ENCODE assay signal across 12 mouse cellular contexts in genomic region chr4:107892663-107893062, GRCm38 (mm10). TPM values are rescaled to one million over a fixed set of nuclear protein-coding genes. Genes with fewer than 3 reads are reported as not detected.
DNase-seq lines count a peak whose midpoint lies in the region; TF ChIP-seq lines count a peak whose summit lies in the region.
"Had no signal": no experiment of that assay in that cellular context is flagged by ENCODE, and none has a peak within 500 bp of the region (broad histone marks: within the 10 kb centered on the region; RNA-seq: fewer than 3 reads in every experiment).

No protein-coding gene starts in this region.

- TF ChIP-seq POLR2A in brain, embryonic 14.5 days (IDR thresholded peaks at IDR 0.05; ENCODE audit: borderline replicate concordance, extremely low read depth, insufficient read depth, insufficient read length, poor library complexity, severe bottlenecking) = no peak

- H3K27ac ChIP-seq in left cerebral cortex, adult 2 months = no peak overlapping the region
- H3K27ac ChIP-seq: embryonic facial prominence, embryonic 12.5 days had no signal

- peak; percentile 30 for DNase-seq in embryo, embryonic 10 days (ENCODE audit: low spot score)
- DNase-seq in embryo, embryonic 9.5 days (ENCODE audit: extremely low spot score) = no peak
- no peak for DNase-seq in left cerebral cortex, adult 2 months (ENCODE audit: extremely low spot score in 1 of 2, low spot score in 2 of 2)
- DNase-seq in left cerebral cortex, postnatal 25 days (ENCODE audit: low spot score in 2 of 2) = no peak
- peak; percentile 31 for DNase-seq in CD4-positive helper T cell, adult 2 months (ENCODE audit: low read depth, low spot score)
- peak; percentile 43 for DNase-seq in brain, embryonic 14.5 days (ENCODE audit: low read depth)
- no peak for DNase-seq in neural tube, embryonic 10.5 days (ENCODE audit: extremely low spot score, low spot score)
- no peak for DNase-seq in heart, adult 9 months (ENCODE audit: low spot score in 2 of 2)
- DNase-seq: gastrocnemius, postnatal 36 days; thymus, adult 2 months had no signal

- intact Hi-C loops in left cerebral cortex, adult 2 months (cut with DNase I) = loop anchor here (2.0 to 5.0 kb wide), 3 partner anchors 186 to 435 kb away; partner anchors contain the start of gene Coa7
- intact Hi-C loops in left cerebral cortex, postnatal 25 days (cut with DNase I) = loop anchor here (5.0 kb wide), 1 partner anchor 435 kb away; the partner anchor contains the start of gene Coa7

- no peak overlapping the region for H3K4me3 ChIP-seq in left cerebral cortex, adult 2 months
- H3K4me3 ChIP-seq: embryonic facial prominence, embryonic 12.5 days; myocyte had no signal

- TF ChIP-seq CTCF in left cerebral cortex, adult 2 months (IDR thresholded peaks at IDR 0.05) = peak; percentile 68
- peak; percentile 19; the same call in 1 of the 2 replicates for TF ChIP-seq CTCF in brain, embryonic 14.5 days (IDR thresholded peaks at IDR 0.05; ENCODE audit: borderline replicate concordance, extremely low read depth, insufficient read depth, insufficient read length)

RNA-seq across cellular contexts. Expression of gene 0610037L13Rik, which starts 3.0 kb away (rescaled TPM):
- 10 to 100 TPM; 56.6 to 62.9 TPM for total RNA-seq in left cerebral cortex, adult 2 months (2021)
- 10 to 100 TPM; 61.0 to 70.7 TPM for total RNA-seq in left cerebral cortex, postnatal 25 days (2021)
- polyA plus RNA-seq in brain, embryonic 14.5 days (2012; rRNA removed) = 91.0 and 114 TPM in 2 replicates

RNA-seq across cellular contexts. Expression of gene Magoh, which starts 13.1 kb away (rescaled TPM):
- 10 to 100 TPM; 33.9 to 41.7 TPM for total RNA-seq in left cerebral cortex, adult 2 months (2021)
- total RNA-seq in left cerebral cortex, postnatal 25 days (2021) = 10 to 100 TPM; 36.1 to 38.8 TPM
- polyA plus RNA-seq in brain, embryonic 14.5 days (2012; rRNA removed) = 106 and 129 TPM in 2 replicates

RNA-seq across cellular contexts. Expression of gene Cpt2, which starts 30.7 kb away (rescaled TPM):
- 1 to 10 TPM; 4.3 to 7.6 TPM for total RNA-seq in left cerebral cortex, adult 2 months (2021)
- 1 to 10 TPM; 5.4 to 5.5 TPM for total RNA-seq in left cerebral cortex, postnatal 25 days (2021)
- polyA plus RNA-seq in brain, embryonic 14.5 days (2012; rRNA removed) = 14.1 and 15.6 TPM in 2 replicates

Comparison
In these comparisons a context has a peak if more than half of its experiments do, and no peak if none do; other contexts are left out.
1. DNase-seq: peak in embryo, embryonic 10 days (single experiment), CD4-positive helper T cell, adult 2 months (single experiment) and brain, embryonic 14.5 days (single experiment); none in embryo, embryonic 9.5 days (single experiment), left cerebral cortex, adult 2 months (0 of 2), left cerebral cortex, postnatal 25 days (0 of 2), neural tube, embryonic 10.5 days (single experiment) and heart, adult 9 months (0 of 2).